Mouse (Mus musculus) megakaryocyte, embryonic 14.5 days (primary cell): ENCODE measurements around the gene Tgfbr3l. TPM values are rescaled to one million over a fixed set of nuclear protein-coding genes. Genes with fewer than 3 reads are reported as not detected.
"Not testable (repeated sequence)": the region's sequence is repeated elsewhere in the genome, so short reads cannot be mapped to it uniquely, and the experiment has no call there.

Experiments used
- H3K27me3 ChIP-seq: replicated peaks from 2 replicates; pipeline ENCODE3; 2012; ENCODE audit warnings: inconsistent platforms
- H3K36me3 ChIP-seq: replicated peaks from 2 replicates; pipeline ENCODE3; 2012; ENCODE audit warnings: low read length, inconsistent platforms, mixed read lengths
- H3K4me1 ChIP-seq: 2 replicates; pipeline ENCODE4 v1.6.1; 2012; ENCODE audit warnings: inconsistent platforms
- H3K4me3 ChIP-seq: replicated peaks from 2 replicates; pipeline ENCODE3; 2012; ENCODE audit warnings: moderate library complexity, mild to moderate bottlenecking, inconsistent platforms
- H3K9me3 ChIP-seq: 2 replicates; pipeline ENCODE4 v1.6.1; 2012; ENCODE audit warnings: inconsistent platforms
- FLI1 ChIP-seq: IDR thresholded peaks from 2 replicates; pipeline ENCODE4 v1.6.1; 2012; ENCODE audit warnings: low read length, inconsistent platforms, mixed read lengths
- GATA1 ChIP-seq: IDR thresholded peaks from 3 replicates; pipeline ENCODE4 v1.6.1; 2012; ENCODE audit warnings: mixed read lengths, low read length, inconsistent platforms, borderline replicate concordance
- polyA plus RNA-seq: library from polyadenylated mRNA; stranded (reverse); fragments of >175 nt; gene quantifications from 2 replicates; pipeline ENCODE4 v1.2.3, GENCODE M21; 2012; ENCODE audit warnings: low replicate concordance; ENCODE audit not compliant: insufficient read depth

Tgfbr3l gene
- polyA plus RNA-seq, 1 experiment: 35.3 TPM

- TF ChIP-seq GATA1 (no peak), FLI1 (no peak)
- H3K27me3 ChIP-seq: no peaks in the 10 kb centered on the region
- peak overlapping the region; percentile 96 for H3K4me3 ChIP-seq
- H3K36me3 ChIP-seq: peaks cover 63% of the 10 kb centered on the region
- H3K4me1 ChIP-seq: peaks cover 35% of the 10 kb centered on the region
- no peaks in the 10 kb centered on the region for H3K9me3 ChIP-seq
Measured at GRCm38 (mm10) chr8:4252116-4252760, 4.2 kb downstream of the Tgfbr3l start.

DNA sequence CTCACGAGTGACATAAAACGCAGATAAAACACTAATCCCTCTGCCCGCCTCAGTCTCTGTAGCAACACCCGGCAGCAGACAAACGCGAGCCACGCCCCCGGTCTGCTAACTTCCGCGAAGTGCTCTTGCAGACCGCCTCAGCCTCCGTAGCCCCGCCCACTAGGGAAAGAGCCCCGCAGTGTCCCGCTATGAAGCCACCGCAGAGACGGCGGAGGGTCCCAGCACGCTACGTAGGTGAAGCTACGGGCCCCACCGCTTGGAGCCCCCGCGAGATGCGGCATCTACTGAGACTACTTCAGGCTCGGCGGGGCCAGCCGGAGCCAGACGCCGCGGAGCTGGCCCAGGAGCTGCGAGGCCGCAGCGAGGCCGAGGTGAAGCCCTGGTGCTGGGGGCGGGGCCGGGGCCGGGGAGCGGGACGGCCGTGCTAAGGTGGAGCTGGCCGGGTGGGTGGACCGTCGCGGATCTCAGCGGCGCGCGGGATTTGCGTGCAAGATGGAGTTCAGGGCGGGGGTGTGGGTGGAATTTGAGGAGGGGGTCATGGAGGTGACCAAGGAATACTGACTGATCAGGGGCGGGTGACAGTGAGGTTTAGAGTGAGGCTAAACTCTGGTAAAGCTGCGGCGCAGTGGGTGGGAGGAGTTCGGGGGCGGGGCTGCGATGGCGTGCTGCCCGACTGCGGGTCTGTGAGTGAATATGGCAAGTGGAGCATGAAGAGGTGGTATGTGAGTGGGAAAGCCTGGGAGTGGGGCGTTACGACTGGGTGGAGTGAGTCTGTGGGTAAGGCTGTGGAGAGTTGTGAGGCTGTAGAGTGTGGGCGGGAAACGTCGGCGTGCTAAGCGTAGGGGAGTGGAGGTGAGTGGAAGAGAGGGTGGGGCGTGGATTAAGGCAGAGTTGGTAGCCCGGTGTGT is 5.2 kb downstream of the Tgfbr3l start, which contains the start of gene Snapc2:
TSS of gene Snapc2 (plus strand) at position 147 of the 908 bp plus-strand sequence.
- Histone ChIP-seq H3K4me1 (peaks cover 41% of the 10 kb centered on the region), H3K9me3 (no peaks in the 10 kb centered on the region), H3K36me3 (peaks cover 56% of the 10 kb centered on the region), H3K4me3 (peak within 1 kb of the TSS; percentile 96), H3K27me3 (no peaks in the 10 kb centered on the region)
- TF ChIP-seq GATA1 (no peak), FLI1 (no peak)

DNA sequence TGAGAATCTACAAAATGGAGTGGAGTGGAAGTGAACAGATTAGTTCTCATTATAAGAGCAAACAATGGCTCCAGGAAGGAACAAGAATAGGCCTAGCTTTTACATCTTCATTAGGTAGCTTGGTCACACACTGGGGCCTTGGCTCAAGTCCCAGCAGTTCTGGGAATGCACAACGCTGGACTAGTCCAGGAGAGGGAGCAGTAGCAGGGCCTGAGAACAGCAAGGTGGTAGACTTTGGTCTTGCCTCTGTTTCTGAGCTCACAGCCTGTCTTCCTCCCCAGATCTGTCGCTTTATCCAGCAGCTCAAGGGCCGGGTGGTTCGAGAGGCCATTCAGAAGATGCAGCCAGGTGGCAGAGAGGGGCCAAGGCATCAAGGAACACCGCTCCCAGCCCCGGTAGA is 6.0 kb downstream of the Tgfbr3l start:
- Histone ChIP-seq H3K4me3 (peak overlapping the region; percentile 96), H3K4me1 (peaks cover 49% of the 10 kb centered on the region), H3K36me3 (peaks cover 48% of the 10 kb centered on the region), H3K27me3 (no peaks in the 10 kb centered on the region), H3K9me3 (no peaks in the 10 kb centered on the region)
- TF ChIP-seq FLI1 (no peak), GATA1 (no peak)

- Histone ChIP-seq H3K4me1 (peaks cover 59% of the 10 kb centered on the region), H3K36me3 (peaks cover 46% of the 10 kb centered on the region)
- not testable (repeated sequence) for H3K27me3 ChIP-seq, H3K9me3 ChIP-seq, H3K4me3 ChIP-seq
Measured at GRCm38 (mm10) chr8:4255471-4255870, 7.5 kb downstream of the Tgfbr3l start.

DNA sequence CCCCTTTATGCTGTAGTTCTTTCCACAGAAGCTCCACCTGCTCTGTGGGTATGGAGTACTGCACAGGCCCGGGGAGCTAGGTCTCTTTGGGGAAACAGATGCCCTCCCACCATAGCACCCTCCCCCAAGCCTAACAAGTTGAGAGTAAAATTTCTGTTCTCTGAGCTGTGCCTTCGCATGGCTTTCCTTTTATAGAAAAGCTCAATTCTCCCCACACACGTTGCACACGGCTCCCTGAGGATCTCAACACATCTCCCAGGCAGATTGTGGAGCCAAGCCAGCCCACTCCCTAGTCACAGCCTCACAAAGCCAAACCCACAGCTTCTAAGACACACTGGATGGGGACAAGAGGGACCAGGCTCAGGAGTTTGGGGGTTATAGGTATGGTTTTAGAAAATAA is 8.9 kb downstream of the Tgfbr3l start:
- no peak overlapping the region for H3K4me3 ChIP-seq
- peaks cover 60% of the 10 kb centered on the region for H3K36me3 ChIP-seq
- no peaks in the 10 kb centered on the region for H3K27me3 ChIP-seq
- peaks cover 49% of the 10 kb centered on the region for H3K4me1 ChIP-seq
- TF ChIP-seq GATA1 (no peak), FLI1 (no peak)
- H3K9me3 ChIP-seq: no peaks in the 10 kb centered on the region

DNA sequence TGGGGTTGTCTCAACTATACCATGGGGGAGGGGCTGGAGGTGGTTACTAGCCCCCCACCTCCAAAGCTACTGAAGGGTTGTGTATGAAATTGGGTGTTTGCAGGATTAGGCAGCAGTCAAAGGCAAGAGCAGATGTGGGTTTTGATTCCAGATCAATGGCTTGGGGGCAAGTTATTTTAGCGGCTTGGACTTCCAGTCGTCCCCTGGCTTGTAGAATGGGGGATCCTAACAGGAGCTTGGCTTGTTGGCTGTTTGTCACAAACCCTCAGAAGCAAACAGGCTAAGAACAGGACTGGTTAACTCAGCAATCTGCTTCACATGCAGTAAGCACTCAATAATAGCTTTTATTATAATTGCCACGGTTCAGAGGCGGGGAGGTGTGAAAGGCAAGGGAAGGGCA is 9.3 kb downstream of the Tgfbr3l start:
- Histone ChIP-seq H3K27me3 (no peaks in the 10 kb centered on the region), H3K4me1 (peaks cover 46% of the 10 kb centered on the region), H3K36me3 (peaks cover 64% of the 10 kb centered on the region), H3K4me3 (no peak overlapping the region), H3K9me3 (no peaks in the 10 kb centered on the region)
- TF ChIP-seq GATA1 (no peak), FLI1 (no peak)

GRCm38 (mm10) chr8:4258233-4258632 is 10.2 kb downstream of the Tgfbr3l start:
- Histone ChIP-seq H3K4me1 (peaks cover 49% of the 10 kb centered on the region), H3K27me3 (no peaks in the 10 kb centered on the region), H3K4me3 (peak overlapping the region; percentile 94), H3K9me3 (no peaks in the 10 kb centered on the region), H3K36me3 (peaks cover 73% of the 10 kb centered on the region)
- TF ChIP-seq GATA1: no peak
- TF ChIP-seq FLI1: no peak

- Histone ChIP-seq H3K4me1 (peaks cover 49% of the 10 kb centered on the region), H3K27me3 (no peaks in the 10 kb centered on the region), H3K9me3 (no peaks in the 10 kb centered on the region), H3K4me3 (peak overlapping the region; percentile 94), H3K36me3 (peaks cover 77% of the 10 kb centered on the region)
- TF ChIP-seq GATA1: no peak
- TF ChIP-seq FLI1: no peak
Measured at GRCm38 (mm10) chr8:4258678-4259077, 10.7 kb downstream of the Tgfbr3l start.

DNA sequence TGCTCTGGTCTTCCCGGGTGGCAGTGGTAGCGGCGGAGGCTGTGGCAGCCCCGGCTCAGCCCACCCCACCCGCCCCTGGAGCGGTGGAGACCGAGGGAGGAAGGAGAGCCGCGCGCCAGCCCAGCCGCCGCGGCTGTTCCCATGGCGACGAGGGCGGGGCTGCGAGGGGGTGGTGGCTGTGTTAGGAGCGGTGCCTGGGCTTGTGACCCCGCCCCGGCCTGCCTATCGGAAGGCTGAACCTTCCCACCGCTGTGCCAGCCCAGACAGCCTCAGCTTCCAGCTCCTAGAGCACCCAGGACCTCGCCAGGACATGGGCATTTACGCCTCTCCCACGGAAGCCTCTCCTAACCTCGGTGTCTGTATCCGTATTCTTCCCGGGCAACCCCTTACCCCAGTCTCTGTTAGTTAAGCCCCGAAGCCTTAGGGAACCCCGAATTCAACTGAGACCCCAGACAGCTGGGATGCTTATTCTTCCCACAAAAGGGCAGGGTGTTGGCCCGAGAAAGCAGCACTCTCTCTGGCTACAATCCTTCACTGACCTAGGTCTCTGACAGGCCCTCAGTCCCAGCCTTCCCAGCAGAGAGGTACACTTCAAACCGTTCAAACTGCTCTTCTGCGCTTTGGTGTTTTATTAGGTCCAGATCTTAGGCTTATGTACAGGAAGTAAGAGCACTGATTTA is 11.3 kb downstream of the Tgfbr3l start, which contains the start of gene Ctxn1:
TSS of gene Ctxn1 (minus strand) at position 150 of the 680 bp plus-strand sequence.
- H3K4me3 ChIP-seq: peak within 1 kb of the TSS; percentile 94
- no peaks in the 10 kb centered on the region for H3K9me3 ChIP-seq
- TF ChIP-seq FLI1 (no peak), GATA1 (no peak)
- peaks cover 81% of the 10 kb centered on the region for H3K36me3 ChIP-seq
- H3K4me1 ChIP-seq: peaks cover 47% of the 10 kb centered on the region
- H3K27me3 ChIP-seq: no peaks in the 10 kb centered on the region

GRCm38 (mm10) chr8:4259805-4260170 is 11.8 kb downstream of the Tgfbr3l start:
- H3K9me3 ChIP-seq: no peaks in the 10 kb centered on the region
- no peak overlapping the region for H3K4me3 ChIP-seq
- H3K36me3 ChIP-seq: peaks cover 81% of the 10 kb centered on the region
- H3K4me1 ChIP-seq: peaks cover 46% of the 10 kb centered on the region
- no peaks in the 10 kb centered on the region for H3K27me3 ChIP-seq
- TF ChIP-seq GATA1 (no peak), FLI1 (no peak)
